Mouse (Mus musculus) hindlimb bud, embryonic 11.5 days (tissue): ENCODE results near the gene Gm6034.
A peak's percentile ranks its signal among the peaks of the same experiment; 100 is the strongest.
"Not testable (repeated sequence)": the region's sequence is repeated elsewhere in the genome, so short reads cannot be mapped to it uniquely, and the experiment has no call there.

Source experiments
- DNase-seq: peaks from one replicate; pipeline ENCODE4 v3.0.0-alpha.2; 2012; ENCODE audit warnings: low read depth, low spot score; ENCODE audit errors: extremely low spot score

Gm6034 gene

DNA sequence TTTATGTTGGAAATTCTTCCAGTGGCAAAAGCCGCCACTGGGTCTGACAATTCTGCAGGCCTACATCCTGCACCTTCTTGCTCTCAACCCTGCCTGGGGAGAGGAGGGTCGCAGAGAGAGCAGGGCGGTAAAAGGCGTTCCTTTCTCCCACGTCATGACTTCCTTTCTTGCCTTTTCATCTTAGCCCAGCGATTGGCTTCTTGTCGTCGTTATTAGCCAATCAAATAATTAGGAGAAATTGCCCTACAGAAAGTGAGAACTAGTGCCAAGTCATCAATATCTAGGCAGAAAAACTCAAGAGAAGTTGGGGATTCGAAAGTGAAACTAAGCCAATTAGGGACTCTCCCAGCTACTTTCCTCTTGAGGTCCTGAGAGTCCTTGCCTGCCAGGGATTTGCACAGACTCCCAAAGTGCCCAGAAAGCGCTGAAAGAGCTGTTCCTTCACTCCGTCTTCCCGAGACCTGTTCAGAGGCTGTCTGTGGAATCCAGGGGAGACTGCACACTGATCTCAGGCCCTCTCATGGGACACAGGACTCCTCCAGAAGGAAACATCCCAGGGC, at the start of gene Gm6034, which contains the start of gene H2-T22:
Gm6034 (plus strand) TSS at position 352 of the 560 bp plus-strand sequence.
H2-T22 (minus strand) TSS at position 138 of the 560 bp plus-strand sequence.
- peak; percentile 60 for DNase-seq

GRCm38 (mm10) chr17:35993675-35994074, 49.1 kb upstream of the Gm6034 start:
- DNase-seq, result peak; percentile 80

DNA sequence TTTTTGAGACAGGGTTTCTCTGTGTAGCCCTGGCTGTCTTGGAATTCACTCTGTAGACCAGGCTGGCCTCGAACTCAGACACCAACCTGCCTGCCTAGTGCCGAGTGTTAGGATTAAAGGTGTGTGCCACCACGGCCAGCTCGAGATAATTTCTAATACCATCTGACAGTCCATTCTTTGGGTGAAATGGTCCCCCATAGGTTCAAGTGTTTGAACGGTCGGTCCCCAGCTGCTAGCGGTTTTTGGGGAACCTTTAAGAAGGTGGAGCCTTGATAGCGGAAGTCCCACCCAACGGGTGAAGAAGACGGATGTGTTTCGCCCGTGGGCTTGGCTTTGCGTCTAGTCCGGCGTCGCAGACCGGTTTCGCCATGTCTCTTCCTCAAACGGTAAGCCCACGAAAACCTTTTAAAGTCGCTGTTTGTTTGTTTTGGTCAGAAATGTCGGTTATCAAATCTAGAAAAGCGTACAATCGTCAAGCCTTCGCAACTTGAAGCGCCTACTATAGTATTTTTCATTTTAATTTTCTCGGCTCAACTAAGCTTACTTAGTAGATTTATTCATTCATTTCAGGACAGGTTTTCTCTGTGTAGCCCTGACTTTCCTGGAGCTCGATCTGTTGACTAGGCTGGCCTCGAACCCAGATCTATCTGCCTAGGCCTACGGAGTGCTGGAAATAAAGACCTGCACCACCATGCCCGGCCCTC, 48.4 kb upstream of the Gm6034 start:
- peak; percentile 37 for DNase-seq

GRCm38 (mm10) chr17:35994879-35995240, 47.9 kb upstream of the Gm6034 start:
- no peak for DNase-seq

DNA sequence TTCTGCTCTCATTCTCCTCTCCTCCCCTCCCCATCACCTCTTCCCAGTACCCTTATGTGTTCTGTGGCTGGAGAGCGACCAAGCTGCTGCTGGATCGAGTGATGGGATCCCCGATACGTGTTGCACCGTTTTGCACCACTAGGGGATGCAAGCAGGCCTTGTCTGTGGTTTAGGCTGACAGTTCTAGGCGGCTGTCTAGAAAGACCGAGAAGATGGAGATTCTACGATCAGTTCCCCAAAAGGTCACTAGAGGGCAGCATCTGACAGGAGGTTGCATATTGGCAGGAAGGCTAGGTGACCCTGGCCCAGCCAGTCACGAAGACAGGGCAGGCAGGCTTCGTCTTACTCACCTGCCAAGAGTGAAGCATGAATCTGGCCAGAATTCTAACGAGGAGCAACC, 45.8 kb upstream of the Gm6034 start:
- DNase-seq, result peak; percentile 99

GRCm38 (mm10) chr17:35997713-35998510, 44.8 kb upstream of the Gm6034 start:
- DNase-seq, result no peak

- no peak for DNase-seq
These were observed 44.0 kb upstream of the Gm6034 start for GRCm38 (mm10) chr17:35998545-35999305.

- DNase-seq, result no peak
These were observed 43.4 kb upstream of the Gm6034 start for GRCm38 (mm10) chr17:35999356-35999755.

GRCm38 (mm10) chr17:36000349-36000748, 42.4 kb upstream of the Gm6034 start:
- no peak for DNase-seq

DNA sequence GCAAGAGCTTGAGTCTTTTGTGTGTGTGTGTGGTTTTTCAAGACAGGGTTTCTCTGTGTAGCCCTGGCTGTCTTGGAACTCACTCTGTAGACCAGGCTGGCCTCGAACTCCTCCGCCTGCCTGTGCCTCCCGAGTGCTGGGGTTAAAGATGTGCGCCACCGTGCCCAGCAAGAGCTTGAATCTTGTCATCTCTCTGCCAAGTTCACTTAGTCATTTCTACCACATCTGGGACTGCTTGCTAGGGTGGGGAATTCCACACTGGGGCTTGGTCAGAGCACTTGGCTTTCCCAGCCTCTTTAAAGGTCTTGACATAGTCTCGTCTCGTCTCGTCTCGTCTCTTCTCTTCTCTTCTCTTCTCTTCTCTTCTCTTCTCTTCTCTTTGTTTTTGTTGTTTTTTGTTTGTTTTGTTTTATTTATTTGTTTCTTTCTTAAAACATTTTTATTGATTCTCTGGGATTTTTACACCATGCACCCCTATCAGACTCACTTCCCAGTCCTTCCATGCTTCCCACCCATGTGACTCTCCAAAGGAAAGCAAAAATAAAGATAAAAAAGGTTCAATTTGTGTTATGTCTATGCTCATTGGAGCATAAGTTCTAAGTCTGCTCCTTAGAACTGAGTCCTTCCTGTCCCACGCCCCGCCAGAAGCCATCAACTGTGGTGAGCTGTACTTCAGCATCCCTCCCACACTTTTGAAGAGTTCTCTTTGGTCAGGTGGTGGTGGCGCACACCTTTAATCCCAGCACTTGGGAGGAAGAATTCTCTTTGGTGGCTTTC, 41.5 kb upstream of the Gm6034 start:
- no peak for DNase-seq

DNA sequence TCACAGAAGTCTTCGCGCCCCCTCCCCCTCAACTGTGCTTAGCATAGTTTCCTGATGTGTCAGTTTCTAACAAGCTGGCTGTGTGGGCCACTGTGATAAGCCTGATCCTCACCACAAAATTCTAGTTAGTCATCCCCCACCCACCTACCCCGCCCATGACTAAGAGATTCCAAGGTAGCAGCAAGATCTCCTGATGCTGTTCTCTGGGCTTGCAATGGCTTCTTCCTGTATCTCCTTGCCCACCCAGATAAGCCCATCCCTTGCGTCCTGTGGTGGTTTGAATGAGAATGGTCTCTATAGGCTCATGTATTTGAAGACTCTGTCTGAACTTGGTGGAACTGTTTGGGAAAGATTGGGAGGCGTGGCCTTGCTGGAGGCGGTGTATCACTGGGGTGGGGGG, 40.8 kb upstream of the Gm6034 start:
- DNase-seq, result no peak

- no peak for DNase-seq
These were observed 39.4 kb upstream of the Gm6034 start for GRCm38 (mm10) chr17:36003331-36003730.

DNA sequence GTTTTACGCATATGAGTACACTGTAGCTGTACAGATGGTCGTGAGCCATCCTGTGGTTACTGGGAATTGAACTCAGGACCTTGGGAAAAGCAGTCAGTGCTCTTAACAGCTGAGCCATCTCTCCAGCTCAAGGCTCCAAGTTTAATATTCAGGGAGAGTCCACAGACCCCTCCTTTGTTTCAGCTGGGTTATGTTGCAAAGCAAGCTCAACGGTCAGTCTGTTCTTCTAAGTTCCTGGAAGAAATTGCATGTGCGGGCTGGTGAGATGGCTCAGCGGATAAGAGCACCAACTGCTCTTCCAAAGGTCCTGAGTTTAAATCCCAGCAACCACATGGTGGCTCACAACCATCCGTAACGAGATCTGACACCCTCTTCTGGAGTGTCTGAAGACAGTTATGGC, 38.4 kb upstream of the Gm6034 start:
- DNase-seq, result not testable (repeated sequence)

- no peak for DNase-seq
These were observed 27.8 kb upstream of the Gm6034 start for GRCm38 (mm10) chr17:36014977-36015376.

DNA sequence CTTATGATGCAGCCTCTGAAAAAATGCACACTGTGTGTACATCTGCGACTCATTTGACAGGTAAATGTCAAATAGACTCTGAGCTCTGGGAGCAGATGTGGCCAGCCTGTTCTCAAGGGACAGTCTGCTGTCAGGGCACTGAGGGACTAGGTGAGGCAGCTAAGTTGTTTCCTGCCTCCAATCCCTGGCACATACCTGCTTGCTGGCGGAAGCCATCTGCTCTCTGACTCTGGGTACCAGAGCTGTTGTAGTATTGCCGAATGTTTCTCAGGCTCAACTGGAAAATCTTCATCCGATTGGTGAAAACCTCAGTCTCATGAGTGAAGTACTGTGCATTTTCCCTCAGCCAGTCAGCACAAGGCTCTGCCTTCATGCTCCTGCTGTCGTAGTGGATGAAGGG, 25.7 kb upstream of the Gm6034 start:
- DNase-seq, result no peak

GRCm38 (mm10) chr17:36018979-36019378, 23.8 kb upstream of the Gm6034 start:
- DNase-seq, result no peak

- DNase-seq, result no peak
These were observed 23.2 kb upstream of the Gm6034 start for GRCm38 (mm10) chr17:36019519-36019918.

DNA sequence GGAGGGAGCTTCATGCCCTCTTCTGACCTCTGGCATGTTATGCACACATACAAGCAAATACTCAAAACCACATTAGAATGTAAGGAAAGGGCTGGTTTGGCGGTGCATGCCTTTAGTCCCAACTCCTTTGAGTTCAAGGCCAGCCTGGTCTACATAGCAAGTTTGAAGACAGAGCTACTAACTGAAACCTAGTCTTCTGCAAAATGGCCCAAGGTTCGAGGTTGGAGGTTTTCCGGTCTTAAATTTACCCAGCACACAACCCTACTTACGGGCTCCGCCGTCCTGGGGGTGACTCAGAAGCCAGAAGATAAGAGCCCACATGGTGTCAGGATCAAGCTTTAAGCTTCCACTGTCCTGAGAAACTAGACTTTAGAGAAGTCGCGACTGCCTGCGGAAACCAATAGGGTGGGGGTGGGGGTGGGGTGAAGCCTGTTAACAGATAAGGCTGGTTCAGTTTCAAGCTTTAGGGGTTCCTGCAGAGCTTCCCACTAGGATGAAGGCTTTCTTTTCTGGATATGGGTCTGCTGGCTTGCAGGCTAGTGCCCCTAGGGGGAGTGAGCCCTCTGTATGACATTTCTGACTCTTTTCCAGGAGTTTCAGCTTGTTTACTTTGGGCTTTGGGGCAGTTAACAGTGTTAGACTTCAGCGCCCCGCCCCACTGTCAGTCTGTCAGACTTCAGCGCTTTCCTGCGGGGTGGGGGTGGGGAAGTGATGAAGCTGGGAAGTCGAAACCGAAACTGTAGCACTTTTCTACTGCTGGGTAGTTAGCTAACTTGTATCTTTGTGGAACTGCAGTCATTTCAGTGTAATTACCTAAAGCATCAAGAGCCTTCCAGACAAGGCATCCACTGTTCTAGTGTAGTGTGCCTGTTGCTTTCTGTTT, 22.3 kb upstream of the Gm6034 start, which contains the start of gene H2-T24:
H2-T24 (minus strand) TSS at position 370 of the 883 bp plus-strand sequence.
- DNase-seq, result no peak

DNA sequence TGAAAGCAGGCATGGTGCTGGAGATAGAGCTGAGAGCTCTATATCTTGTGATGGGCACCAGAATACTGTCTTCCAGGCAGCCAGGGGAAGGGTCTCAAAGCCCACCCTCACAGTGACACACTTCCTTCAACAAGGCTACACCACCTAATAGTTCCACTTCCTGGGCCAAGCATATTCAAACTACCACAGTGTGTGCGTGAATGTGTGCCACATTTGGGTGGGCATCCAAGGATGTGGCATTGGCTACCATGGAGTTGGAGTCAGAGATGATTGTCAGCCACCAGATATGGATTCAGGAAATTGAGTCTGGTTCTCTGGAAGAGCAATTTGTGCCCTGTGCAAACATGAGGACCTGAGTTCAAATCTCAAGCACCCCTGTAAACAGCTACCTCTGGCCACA, 21.5 kb upstream of the Gm6034 start:
- DNase-seq, result no peak
